Mouse (Mus musculus) embryo, embryonic 11 days (tissue): Measurements from ENCODE around the gene Gm21987.
"Not testable (repeated sequence)": the region's sequence is repeated elsewhere in the genome, so short reads cannot be mapped to it uniquely, and the experiment has no call there.

Experiments used
- DNase-seq: peaks from one replicate; pipeline ENCODE4 v3.0.0-alpha.2; 2015

Gene Gm21987

GRCm38 (mm10) chr16:38346529-38347325 lies at the start of gene Gm21987, which contains the start of gene Cox17:
Gene Gm21987 (plus strand): TSS chr16:38347040.
Gene Cox17 (plus strand): TSS chr16:38346991.
- DNase-seq = peak; percentile 97

GRCm38 (mm10) chr16:38298410-38298809 lies 48.4 kb upstream of the Gm21987 start:
- DNase-seq = no peak

- no peak for DNase-seq
These were observed 44.5 kb upstream of the Gm21987 start for GRCm38 (mm10) chr16:38302367-38302766.

GRCm38 (mm10) chr16:38304460-38305194 lies 42.2 kb upstream of the Gm21987 start:
- DNase-seq = no peak

- DNase-seq = peak; percentile 39
These were observed 40.1 kb upstream of the Gm21987 start for GRCm38 (mm10) chr16:38306571-38307220.

- DNase-seq = peak; percentile 44
These were observed 39.6 kb upstream of the Gm21987 start for GRCm38 (mm10) chr16:38307221-38307605.

GRCm38 (mm10) chr16:38307651-38308050 lies 39.2 kb upstream of the Gm21987 start:
- no peak for DNase-seq

GRCm38 (mm10) chr16:38308195-38308594 lies 38.6 kb upstream of the Gm21987 start:
- no peak for DNase-seq

GRCm38 (mm10) chr16:38318492-38318891 lies 28.3 kb upstream of the Gm21987 start:
- no peak for DNase-seq

- DNase-seq = no peak
These were observed 27.8 kb upstream of the Gm21987 start for GRCm38 (mm10) chr16:38319087-38319486.

- DNase-seq = peak; percentile 78
These were observed 25.3 kb upstream of the Gm21987 start for GRCm38 (mm10) chr16:38321452-38321935.

GRCm38 (mm10) chr16:38324311-38324710 lies 22.5 kb upstream of the Gm21987 start:
- DNase-seq = no peak

GRCm38 (mm10) chr16:38326778-38327397 lies 20.0 kb upstream of the Gm21987 start:
- no peak for DNase-seq

GRCm38 (mm10) chr16:38329340-38329739 lies 17.5 kb upstream of the Gm21987 start:
- DNase-seq = no peak

GRCm38 (mm10) chr16:38334431-38334830 lies 12.4 kb upstream of the Gm21987 start:
- no peak for DNase-seq

- DNase-seq = not testable (repeated sequence)
These were observed 8.8 kb upstream of the Gm21987 start for GRCm38 (mm10) chr16:38338077-38338476.

- DNase-seq = peak; percentile 93
These were observed 5.2 kb upstream of the Gm21987 start, which contains the start of gene Maats1 for GRCm38 (mm10) chr16:38341396-38342324. Gene Maats1 (minus strand): TSS chr16:38342143.

GRCm38 (mm10) chr16:38344941-38345725 lies 1.7 kb upstream of the Gm21987 start:
- DNase-seq = peak; percentile 81

- no peak for DNase-seq
These were observed 748 bp downstream of the Gm21987 start for GRCm38 (mm10) chr16:38347588-38347987.

- DNase-seq = no peak
These were observed 1.4 kb downstream of the Gm21987 start for GRCm38 (mm10) chr16:38348217-38348761.
